Mouse (Mus musculus) brown adipose tissue, adult 24 weeks (tissue): Measurements from ENCODE around the gene AI837181. TPM values are rescaled to one million over a fixed set of nuclear protein-coding genes. Genes with fewer than 3 reads are reported as not detected.

ENCODE experiments used
- H3K27ac ChIP-seq: fragments of 200-500 bp; replicated peaks from 2 replicates; pipeline ENCODE4 v1.5.1; 2012; ENCODE audit warnings: low read depth, mild to moderate bottlenecking, low read length
- H3K4me1 ChIP-seq: fragments of 200-500 bp; 2 replicates; pipeline ENCODE4 v1.6.1; 2012; ENCODE audit warnings: low read length, mixed read lengths; ENCODE audit not compliant: control insufficient read depth, insufficient read depth, insufficient read length
- H3K4me3 ChIP-seq: fragments of 200-500 bp; 2 replicates; pipeline ENCODE4 v1.5.1; 2012; ENCODE audit warnings: low read depth, mild to moderate bottlenecking, low read length, moderate library complexity; ENCODE audit not compliant: insufficient read depth
- polyA plus RNA-seq: library from polyadenylated mRNA; stranded (reverse); fragments of >200 nt; gene quantifications from 2 replicates; pipeline ENCODE4 v1.2.4, GENCODE M21; 2012; ENCODE audit not compliant: missing spikeins, insufficient read depth, insufficient read length

AI837181 gene
- polyA plus RNA-seq, 1 experiment: 27.1 TPM

DNA sequence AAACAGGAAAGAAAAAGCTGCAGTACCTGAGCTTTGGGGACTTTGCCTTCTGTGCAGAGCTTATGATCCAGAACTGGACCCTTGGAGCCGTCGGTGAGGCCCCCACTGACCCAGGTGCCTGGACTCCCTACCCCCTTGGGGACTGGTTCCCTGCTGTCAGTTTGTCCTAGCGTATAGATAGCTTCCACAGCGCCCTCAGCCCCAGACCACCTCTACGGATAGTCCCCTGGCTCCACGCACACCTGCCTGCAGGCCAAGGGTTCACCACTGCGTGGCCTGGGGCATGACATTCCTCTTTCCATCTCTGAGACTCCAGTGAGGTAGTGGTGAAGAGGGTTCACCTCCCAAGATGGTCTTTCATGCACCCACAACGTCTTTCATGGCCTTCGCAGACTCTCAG, 38.3 kb downstream of the AI837181 start:
- H3K27ac ChIP-seq: no peak overlapping the region
- H3K4me3 ChIP-seq: no peak overlapping the region
- peaks cover 5% of the 10 kb centered on the region; the same call in 1 of the 2 replicates for H3K4me1 ChIP-seq

DNA sequence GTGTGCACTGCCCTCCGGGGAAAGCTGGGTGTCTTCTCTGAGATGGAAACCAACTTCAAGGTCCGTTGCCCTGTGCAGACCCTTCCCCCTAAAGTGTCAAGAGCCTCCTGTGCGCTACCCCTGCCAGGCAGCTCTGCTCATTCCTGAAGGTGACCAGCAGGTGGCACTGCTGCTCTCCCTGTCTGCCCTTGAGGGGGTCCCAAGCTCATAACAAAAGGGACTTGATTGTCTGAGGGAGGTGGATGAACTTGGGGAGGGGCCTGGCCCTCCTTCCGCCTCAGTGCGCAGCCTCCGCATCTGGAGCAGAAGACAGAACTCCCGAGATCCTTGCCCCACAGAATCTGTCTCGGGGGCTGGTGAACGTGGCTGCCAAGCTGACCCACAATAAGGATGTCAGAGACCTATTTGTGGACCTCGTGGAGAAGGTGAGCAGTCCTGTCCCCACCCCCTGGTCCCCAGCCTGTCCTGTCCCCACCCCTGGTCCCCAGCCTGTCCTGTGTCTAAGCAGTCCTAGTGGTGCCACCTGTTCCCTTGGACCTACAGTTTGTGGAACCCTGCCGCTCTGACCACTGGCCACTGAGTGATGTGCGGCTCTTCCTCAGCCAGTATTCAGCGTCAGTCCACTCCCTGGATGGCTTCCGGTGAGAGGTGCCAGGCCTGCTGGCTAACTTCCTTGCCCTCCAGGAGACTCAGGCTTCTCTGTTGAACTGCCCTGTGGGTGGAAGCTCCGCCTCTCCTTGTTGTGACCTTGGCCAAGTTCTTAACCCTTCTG, 39.0 kb downstream of the AI837181 start:
- Histone ChIP-seq H3K27ac (peak overlapping the region; percentile 32; the same call in 1 of the 2 replicates), H3K4me3 (no peak overlapping the region), H3K4me1 (peaks cover 5% of the 10 kb centered on the region; the same call in 1 of the 2 replicates)

DNA sequence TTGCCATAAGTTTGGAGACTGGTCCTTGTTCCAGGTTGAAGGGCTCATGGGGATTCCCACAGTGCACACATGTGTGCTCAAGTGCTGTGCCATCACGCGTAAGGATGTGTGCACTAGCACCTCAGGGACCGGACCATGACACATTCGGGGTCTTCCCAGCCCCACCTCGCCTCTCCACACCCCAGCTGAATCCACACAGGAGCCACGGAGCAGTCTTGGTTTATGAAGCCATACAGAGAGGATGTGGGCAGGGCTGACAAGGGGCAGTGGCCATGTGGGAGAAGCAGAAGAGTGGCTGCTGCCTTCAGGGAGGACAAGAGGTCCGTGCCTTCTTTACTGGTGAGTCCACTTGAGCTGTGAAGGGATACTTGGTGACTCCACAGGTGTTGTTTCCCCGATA, 40.1 kb downstream of the AI837181 start:
- no peak overlapping the region for H3K4me3 ChIP-seq
- peaks cover 5% of the 10 kb centered on the region; the same call in 1 of the 2 replicates for H3K4me1 ChIP-seq
- no peak overlapping the region for H3K27ac ChIP-seq

DNA sequence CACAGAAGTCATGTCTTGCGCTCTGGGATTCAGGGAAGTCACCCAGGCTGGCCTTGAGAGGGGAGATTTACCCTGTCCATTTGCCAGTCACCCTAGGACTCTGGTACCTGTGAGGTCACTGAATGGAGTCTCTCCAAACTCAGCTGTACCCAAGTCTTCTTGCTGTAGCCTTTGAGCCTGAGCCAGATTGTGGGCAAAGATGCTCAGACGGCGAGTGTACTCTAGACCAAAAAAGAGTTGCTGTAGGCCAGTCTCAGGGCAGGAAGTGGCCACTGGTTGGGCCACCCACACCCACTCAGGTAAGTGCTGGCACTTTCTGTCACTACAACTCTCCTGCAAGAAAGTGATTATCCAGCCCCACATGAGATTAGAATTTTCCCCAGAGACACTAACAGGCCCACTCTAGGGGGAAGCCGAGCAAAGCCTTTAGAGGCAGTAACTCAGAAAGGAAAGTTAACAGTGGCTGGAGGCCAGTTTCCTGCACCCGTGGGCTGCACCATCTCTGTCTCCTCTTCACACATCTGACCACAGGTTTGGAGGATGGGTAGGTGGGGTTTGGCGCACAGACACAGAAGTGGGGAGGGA, 42.1 kb downstream of the AI837181 start:
- peaks cover 5% of the 10 kb centered on the region; the same call in 1 of the 2 replicates for H3K4me1 ChIP-seq
- no peak overlapping the region for H3K27ac ChIP-seq
- no peak overlapping the region for H3K4me3 ChIP-seq

DNA sequence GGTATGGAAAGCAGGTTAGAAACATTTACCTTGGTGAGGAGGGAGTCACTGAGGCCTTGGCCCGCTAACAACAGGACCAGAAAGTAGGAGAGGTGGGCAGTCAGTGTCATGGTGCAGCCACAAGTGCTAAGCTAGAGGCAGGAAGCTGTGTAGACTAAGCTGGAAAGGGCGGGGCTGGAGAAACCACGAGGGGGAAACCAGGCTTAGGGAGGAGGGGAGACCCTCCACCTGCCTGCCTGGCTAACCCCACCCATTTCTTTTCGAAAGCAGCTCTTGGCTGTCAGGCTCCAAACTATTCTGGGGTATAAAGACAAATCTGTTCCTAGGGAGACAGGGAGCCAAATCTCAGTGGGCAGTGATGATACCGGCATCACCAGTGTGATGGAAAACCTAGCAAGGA, 43.4 kb downstream of the AI837181 start, which contains the start of gene Ctsw:
TSS of gene Ctsw (minus strand) at position 134 of the 400 bp plus-strand sequence.
- Histone ChIP-seq H3K4me1 (peaks cover 5% of the 10 kb centered on the region; the same call in 1 of the 2 replicates), H3K27ac (no peak within 1 kb of the TSS), H3K4me3 (no peak within 1 kb of the TSS)

DNA sequence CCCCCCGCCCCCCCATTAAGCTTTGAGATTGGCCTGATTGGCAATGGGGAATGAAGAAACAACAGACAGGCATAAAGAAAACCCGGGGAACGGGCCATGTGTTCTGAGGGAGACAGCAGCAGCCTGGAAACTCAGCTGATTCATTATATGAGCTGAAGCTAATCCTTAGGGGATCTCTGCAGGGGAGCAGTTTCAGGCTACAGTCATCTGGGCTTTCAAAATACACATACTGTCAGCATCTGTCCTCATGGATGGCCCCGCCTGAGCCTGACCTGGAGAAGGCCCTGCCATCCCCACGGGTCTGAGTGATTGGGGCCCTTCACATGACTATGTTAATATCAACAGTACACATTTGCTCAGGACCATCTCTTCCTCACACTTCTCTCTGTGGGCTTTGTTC, 46.9 kb downstream of the AI837181 start:
- H3K4me3 ChIP-seq: no peak overlapping the region
- no peak overlapping the region for H3K27ac ChIP-seq
- no peaks in the 10 kb centered on the region for H3K4me1 ChIP-seq

DNA sequence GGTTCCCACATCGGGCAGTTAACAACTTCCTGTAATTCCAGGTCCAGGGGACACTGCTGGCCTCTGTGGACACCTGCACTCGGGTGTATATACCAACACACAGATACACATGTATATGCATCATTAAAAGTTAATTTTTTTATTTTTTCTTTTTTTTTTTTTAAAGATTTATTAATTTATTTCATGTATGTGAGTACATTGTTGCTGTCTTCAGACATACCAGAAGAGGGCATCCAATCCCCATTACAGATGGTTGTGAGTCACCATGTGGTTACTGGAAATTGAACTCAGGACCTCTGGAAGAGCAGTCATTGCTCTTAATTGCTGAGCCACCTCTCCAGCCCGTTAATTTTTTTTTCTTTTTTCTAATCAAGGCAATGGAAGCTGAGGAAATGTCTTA, 47.9 kb downstream of the AI837181 start:
- H3K4me3 ChIP-seq: no peak overlapping the region
- H3K4me1 ChIP-seq: no peaks in the 10 kb centered on the region
- H3K27ac ChIP-seq: no peak overlapping the region

DNA sequence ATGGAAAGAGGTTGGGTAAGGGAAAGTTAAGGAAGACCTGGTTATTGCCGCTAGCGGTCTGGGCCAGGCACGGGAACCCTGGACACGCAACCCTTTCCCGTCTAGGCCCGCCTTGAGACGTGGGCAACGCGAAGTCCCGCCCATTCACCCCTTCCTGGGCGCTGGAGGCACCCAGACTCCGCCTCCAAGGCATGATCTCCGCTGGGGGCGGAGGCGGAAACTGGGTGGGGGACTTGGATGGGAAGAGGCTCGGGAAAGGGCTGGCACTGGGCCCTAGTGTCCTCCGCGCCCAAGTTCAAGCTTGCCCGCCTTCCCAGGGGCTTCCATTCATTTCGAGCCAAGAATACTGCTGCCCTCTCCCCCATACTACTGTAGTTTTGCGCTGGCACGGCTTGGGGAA, 48.8 kb downstream of the AI837181 start, which contains the start of gene Efemp2:
TSS of gene Efemp2 (plus strand) at position 235 of the 400 bp plus-strand sequence.
- Histone ChIP-seq H3K4me3 (peak within 1 kb of the TSS; percentile 63), H3K27ac (peak within 1 kb of the TSS; percentile 57), H3K4me1 (no peaks in the 10 kb centered on the region)

DNA sequence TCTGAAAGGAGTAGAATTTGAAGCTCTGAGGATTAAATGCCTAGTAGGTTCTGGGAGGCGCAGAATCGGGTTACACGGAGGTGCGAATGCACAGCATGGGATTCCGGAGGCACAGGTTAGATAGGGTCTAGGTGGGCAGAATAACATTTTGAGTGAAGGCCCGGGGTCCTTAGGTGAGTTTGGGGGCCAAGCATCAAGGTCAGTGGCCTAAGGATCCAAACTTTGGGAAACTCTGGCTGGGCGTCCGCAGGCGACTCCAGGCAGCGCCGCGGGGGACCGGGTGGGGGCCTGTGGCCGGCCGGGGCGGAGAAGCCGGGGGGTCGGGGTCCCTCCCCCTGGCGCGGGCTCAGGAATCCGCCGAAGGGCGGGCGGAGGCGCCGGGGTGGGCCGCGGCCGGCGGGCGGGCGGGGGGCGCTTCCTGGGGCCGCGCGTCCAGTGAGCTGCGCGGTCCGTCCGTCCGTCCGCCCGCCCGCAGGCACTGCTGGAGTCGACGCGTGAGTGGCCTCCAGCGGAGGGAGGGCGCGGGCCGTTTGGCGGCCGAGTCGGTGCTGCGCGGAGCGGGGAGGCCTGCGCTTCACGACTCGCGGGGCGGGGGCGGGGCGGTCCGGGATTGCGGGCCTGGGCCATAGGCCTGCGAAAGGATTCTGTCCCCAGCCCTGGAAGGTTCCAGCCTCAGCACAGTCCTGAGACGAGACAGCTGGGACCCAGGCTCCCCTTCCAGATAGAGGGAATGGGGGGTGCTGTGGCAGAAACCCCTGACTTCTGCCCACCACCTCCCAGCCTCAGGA, 49.5 kb downstream of the AI837181 start:
- peak overlapping the region; percentile 63 for H3K4me3 ChIP-seq
- no peaks in the 10 kb centered on the region for H3K4me1 ChIP-seq
- H3K27ac ChIP-seq: peak overlapping the region; percentile 19

DNA sequence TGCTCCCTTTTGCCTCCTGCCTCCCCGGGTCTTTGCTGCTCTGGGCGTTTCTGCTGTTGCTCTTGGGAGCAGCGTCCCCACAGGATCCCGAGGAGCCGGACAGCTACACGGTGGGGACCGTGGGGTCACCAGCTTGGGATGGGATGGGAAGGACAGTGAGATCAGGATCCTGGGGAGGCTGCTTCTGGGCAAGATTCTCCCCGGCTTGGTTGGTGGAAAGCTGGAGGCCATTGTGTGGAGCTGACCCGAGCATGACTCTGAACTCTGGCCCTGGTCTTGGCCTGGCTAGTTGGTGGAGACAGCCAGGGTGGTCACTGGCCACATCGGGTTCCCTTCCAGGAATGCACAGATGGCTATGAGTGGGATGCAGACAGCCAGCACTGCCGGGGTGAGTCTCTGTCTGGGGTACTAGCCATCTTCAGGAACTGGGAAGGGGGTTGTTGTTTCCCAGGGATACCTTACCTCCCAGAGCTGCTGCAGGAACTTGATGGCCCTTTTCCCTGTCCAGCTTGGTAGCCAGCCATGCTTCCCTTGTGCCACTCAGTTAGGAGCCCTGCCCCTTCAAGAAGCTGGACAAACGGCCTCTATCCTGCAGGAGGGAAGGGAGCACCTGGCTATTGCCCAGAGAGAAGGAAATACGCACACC, 50.2 kb downstream of the AI837181 start:
- no peaks in the 10 kb centered on the region for H3K4me1 ChIP-seq
- H3K27ac ChIP-seq: peak overlapping the region; percentile 19; the same call in 1 of the 2 replicates
- H3K4me3 ChIP-seq: peak overlapping the region; percentile 53

Other genes starting within 250 kb of the AI837181 start
- 4.4 and 6.8 TPM in 2 replicates for gene Pacs1, start 152.0 kb upstream of the AI837181 start, polyA plus RNA-seq
- gene Sf3b2, start 129.7 kb upstream of the AI837181 start, polyA plus RNA-seq: 58.7 and 72.0 TPM in 2 replicates
- not detected in 2 replicates for gene Gal3st3, start 126.8 kb upstream of the AI837181 start, polyA plus RNA-seq
- gene Catsper1, start 89.4 kb upstream of the AI837181 start, polyA plus RNA-seq: not detected in 2 replicates
- 4.3 and 5.6 TPM in 2 replicates for gene Cst6, start 75.6 kb upstream of the AI837181 start, polyA plus RNA-seq
- 26.0 and 39.5 TPM in 2 replicates for gene Eif1ad, start 58.4 kb upstream of the AI837181 start, polyA plus RNA-seq
- gene Banf1, start 58.0 kb upstream of the AI837181 start, polyA plus RNA-seq: 133 and 162 TPM in 2 replicates
- gene Sart1, start 36.4 kb upstream of the AI837181 start, polyA plus RNA-seq: 30.8 and 31.2 TPM in 2 replicates
- not detected in 2 replicates for gene Tsga10ip, start 22.6 kb upstream of the AI837181 start, polyA plus RNA-seq
- 293 and 410 TPM in 2 replicates for gene Drap1, start 165 bp upstream of the AI837181 start, polyA plus RNA-seq
- gene Fosl1, start 22.4 kb downstream of the AI837181 start, polyA plus RNA-seq: not detected in 2 replicates
- 2.2 and 6.5 TPM in 2 replicates for gene Ccdc85b, start 32.8 kb downstream of the AI837181 start, polyA plus RNA-seq
- 34.8 and 44.0 TPM in 2 replicates for gene Fibp, start 35.5 kb downstream of the AI837181 start, polyA plus RNA-seq
- not detected in 2 replicates for gene Ctsw, start 43.4 kb downstream of the AI837181 start, polyA plus RNA-seq
- gene Efemp2, start 48.8 kb downstream of the AI837181 start, polyA plus RNA-seq: 10.1 and 16.1 TPM in 2 replicates
- 14.8 and 25.2 TPM in 2 replicates for gene Mus81, start 63.3 kb downstream of the AI837181 start, polyA plus RNA-seq
- 324 and 390 TPM in 2 replicates for gene Cfl1, start 65.3 kb downstream of the AI837181 start, polyA plus RNA-seq
- gene 1700020D05Rik, start 78.6 kb downstream of the AI837181 start, polyA plus RNA-seq: 1.1 TPM in 1 of 2 replicates, not detected in the other
- gene Snx32, start 85.4 kb downstream of the AI837181 start, polyA plus RNA-seq: 2.7 and 7.0 TPM in 2 replicates
- not detected in 2 replicates for gene Ovol1, start 135.5 kb downstream of the AI837181 start, polyA plus RNA-seq
- gene Ap5b1, start 142.9 kb downstream of the AI837181 start, polyA plus RNA-seq: 1.3 and 2.1 TPM in 2 replicates
- gene Rnaseh2c, start 176.7 kb downstream of the AI837181 start, polyA plus RNA-seq: 55.5 and 74.0 TPM in 2 replicates
- gene Kat5, start 185.1 kb downstream of the AI837181 start, polyA plus RNA-seq: 17.0 and 26.3 TPM in 2 replicates
- gene Rela, start 212.3 kb downstream of the AI837181 start, polyA plus RNA-seq: 22.8 and 24.6 TPM in 2 replicates
- gene Sipa1, start 238.6 kb downstream of the AI837181 start, polyA plus RNA-seq: 10.0 and 11.6 TPM in 2 replicates